Mouse (Mus musculus): Measurements from ENCODE around the gene Mlh1.

Gene Mlh1

GRCm38 (mm10) chr9:111271434-111272160 lies at the start of gene Mlh1, which contains the start of gene Epm2aip1:
TSS of gene Mlh1 (minus strand) at chr9:111271791.
TSS of gene Epm2aip1 (plus strand) at chr9:111271929.
- peak; percentile 98 to 99 for DNase-seq (ENCODE audit: low spot score in 2 of 2)

GRCm38 (mm10) chr9:111320912-111321311 lies 49.3 kb upstream of the Mlh1 start:
- peak in 1 of 2 experiments; percentile 35 for DNase-seq (ENCODE audit: low spot score in 2 of 2)

- DNase-seq (ENCODE audit: low spot score in 2 of 2), result peak; percentile 24 to 72
Observed at GRCm38 (mm10) chr9:111314219-111314618, 42.6 kb upstream of the Mlh1 start.

- no peak for DNase-seq (ENCODE audit: low spot score in 2 of 2)
Observed at GRCm38 (mm10) chr9:111313793-111314192, 42.2 kb upstream of the Mlh1 start.

- no peak for DNase-seq (ENCODE audit: low spot score in 2 of 2)
Observed at GRCm38 (mm10) chr9:111313299-111313698, 41.7 kb upstream of the Mlh1 start.

- DNase-seq (ENCODE audit: low spot score in 2 of 2), result no peak
Observed at GRCm38 (mm10) chr9:111312442-111313141, 41.0 kb upstream of the Mlh1 start.

GRCm38 (mm10) chr9:111311843-111312441 lies 40.4 kb upstream of the Mlh1 start:
- no peak for DNase-seq (ENCODE audit: low spot score in 2 of 2)

GRCm38 (mm10) chr9:111311031-111311842 lies 39.6 kb upstream of the Mlh1 start, which contains the start of gene Trank1:
TSS of gene Trank1 (plus strand) at chr9:111311739.
- DNase-seq (ENCODE audit: low spot score in 2 of 2), result peak in 1 of 2 experiments; percentile 62

GRCm38 (mm10) chr9:111306142-111306541 lies 34.6 kb upstream of the Mlh1 start:
- DNase-seq (ENCODE audit: low spot score in 2 of 2), result no peak

- DNase-seq (ENCODE audit: low spot score in 2 of 2), result no peak
Observed at GRCm38 (mm10) chr9:111304036-111304435, 32.4 kb upstream of the Mlh1 start.

GRCm38 (mm10) chr9:111302196-111302831 lies 30.7 kb upstream of the Mlh1 start:
- DNase-seq (ENCODE audit: low spot score in 2 of 2), result no peak

- no peak for DNase-seq (ENCODE audit: low spot score in 2 of 2)
Observed at GRCm38 (mm10) chr9:111298606-111299005, 27.0 kb upstream of the Mlh1 start.

- no peak for DNase-seq (ENCODE audit: low spot score in 2 of 2)
Observed at GRCm38 (mm10) chr9:111296433-111296832, 24.8 kb upstream of the Mlh1 start.

GRCm38 (mm10) chr9:111295323-111295722 lies 23.7 kb upstream of the Mlh1 start:
- DNase-seq (ENCODE audit: low spot score in 2 of 2), result no peak

- DNase-seq (ENCODE audit: low spot score in 2 of 2), result no peak
Observed at GRCm38 (mm10) chr9:111294911-111295310, 23.3 kb upstream of the Mlh1 start.

- no peak for DNase-seq (ENCODE audit: low spot score in 2 of 2)
Observed at GRCm38 (mm10) chr9:111293234-111293633, 21.6 kb upstream of the Mlh1 start.

GRCm38 (mm10) chr9:111290539-111291100 lies 19.0 kb upstream of the Mlh1 start:
- DNase-seq (ENCODE audit: low spot score in 2 of 2), result no peak

GRCm38 (mm10) chr9:111289832-111290339 lies 18.3 kb upstream of the Mlh1 start:
- peak; percentile 82 to 97 for DNase-seq (ENCODE audit: low spot score in 2 of 2)

GRCm38 (mm10) chr9:111289294-111289831 lies 17.8 kb upstream of the Mlh1 start:
- no peak for DNase-seq (ENCODE audit: low spot score in 2 of 2)

- DNase-seq (ENCODE audit: low spot score in 2 of 2), result no peak
Observed at GRCm38 (mm10) chr9:111287956-111288355, 16.4 kb upstream of the Mlh1 start.

Data from spleen, postnatal 4 days (tissue).